Mouse (Mus musculus): ENCODE data around the gene Ifitm10.

GRCm38 (mm10) chr7:142393191-142393590 is 19.6 kb upstream of the Ifitm10 start:
- TF ChIP-seq CTCF (IDR thresholded peaks at IDR 0.05; ENCODE audit: low read depth, low read length) (no peak), POLR2A (IDR thresholded peaks at IDR 0.05; ENCODE audit: borderline replicate concordance, low read depth, low read length) (no peak)
